Mouse (Mus musculus) hindbrain, embryonic 14.5 days (tissue): ENCODE measurements around the gene Lamb3. TPM values are rescaled to one million over a fixed set of nuclear protein-coding genes. Genes with fewer than 3 reads are reported as not detected.

Experiments
- ATAC-seq: fragments of 200-750 bp; cut with Nextera tagmentation; 2 replicates; pipeline ENCODE4 v1.8.0; 2017; ENCODE audit warnings: moderate number of reproducible peaks, mild to moderate bottlenecking, moderate TSS enrichment, moderate library complexity; ENCODE audit not compliant: low FRiP score
- DNase-seq: peaks from one replicate; pipeline ENCODE4 v3.0.0-alpha.2; 2015; ENCODE audit warnings: low spot score
- H3K27ac ChIP-seq: fragments of 300-500 bp; sonication (generic); 2 replicates; pipeline ENCODE4 v1.5.1; 2014; ENCODE audit warnings: mild to moderate bottlenecking, moderate library complexity
- H3K27me3 ChIP-seq: fragments of 300-500 bp; sonication (generic); 2 replicates; pipeline ENCODE4 v1.6.1; 2014; ENCODE audit warnings: mild to moderate bottlenecking, low read length, mixed read lengths; ENCODE audit not compliant: control insufficient read depth, insufficient read depth
- H3K36me3 ChIP-seq: fragments of 300-500 bp; sonication (generic); replicated peaks from 2 replicates; pipeline ENCODE4 v1.6.1; 2014; ENCODE audit not compliant: control insufficient read depth, insufficient read depth
- H3K4me1 ChIP-seq: fragments of 300-500 bp; sonication (generic); replicated peaks from 2 replicates; pipeline ENCODE4 v1.6.1; 2014; ENCODE audit warnings: antibody characterized with exemption, low read length, mixed read lengths; ENCODE audit not compliant: control insufficient read depth, insufficient read depth
- H3K4me2 ChIP-seq: fragments of 300-500 bp; sonication (generic); replicated peaks from 2 replicates; pipeline ENCODE4 v1.6.1; 2014; ENCODE audit warnings: mild to moderate bottlenecking, moderate library complexity
- H3K4me3 ChIP-seq: fragments of 300-500 bp; sonication (generic); replicated peaks from 2 replicates; pipeline ENCODE4 v1.5.1; 2014; ENCODE audit warnings: mild to moderate bottlenecking, low read length
- H3K9ac ChIP-seq: fragments of 300-500 bp; sonication (generic); 2 replicates; pipeline ENCODE4 v1.6.1; 2014
- H3K9me3 ChIP-seq: fragments of 300-500 bp; sonication (generic); 2 replicates; pipeline ENCODE4 v1.6.1; 2016; ENCODE audit warnings: low read length; ENCODE audit not compliant: control insufficient read depth
- WGBS: fragments of 180-500 bp; shearing (Covaris S2); extraction: QIAGEN DNeasy Blood & Tissue Kit; methylation state at CpG from one replicate; pipeline ENCODE4 v1.1.7; 2014; 5-methylcytosine and 5-hydroxymethylcytosine counted together
- polyA plus RNA-seq: library from polyadenylated mRNA; unstranded; fragments of >200 nt; fragmentation: Nextera tagmentation; extraction: Ambion mirVana; gene quantifications from 2 replicates; pipeline ENCODE4 v1.2.1, GENCODE M21; 2014

Lamb3 gene
- polyA plus RNA-seq, 1 experiment from 2014 or later: 0.31 TPM

DNA sequence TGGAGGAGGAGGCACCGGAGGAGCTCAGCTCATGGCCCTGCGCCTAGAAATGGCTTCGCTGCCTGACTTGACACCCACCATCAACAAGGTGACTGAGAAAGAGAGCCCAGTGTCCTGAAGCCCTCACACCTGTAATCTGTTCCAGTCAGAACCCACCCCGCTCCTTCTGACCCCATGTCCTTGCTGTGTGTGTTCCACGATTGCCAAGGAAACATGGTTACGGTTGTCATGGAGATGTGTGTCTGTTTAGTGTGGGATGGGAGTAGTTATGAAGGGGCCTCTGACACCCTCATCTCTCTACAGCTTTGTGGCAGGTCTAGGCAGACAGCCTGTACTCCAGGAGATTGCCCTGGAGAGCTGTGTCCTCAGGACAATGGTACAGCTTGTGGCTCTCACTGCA lies 127.0 kb downstream of the Lamb3 start:
- DNase-seq: no peak
- no peak for ATAC-seq

GRCm38 (mm10) chr1:193336122-193337017 lies 128.9 kb downstream of the Lamb3 start:
- Histone ChIP-seq H3K27me3 (no peaks in the 10 kb centered on the region), H3K4me3 (no peak overlapping the region), H3K27ac (no peak overlapping the region), H3K4me2 (no peak overlapping the region), H3K9ac (no peak overlapping the region), H3K4me1 (0 out of 2 replicates have a peak, but pooled peaks cover 7% of the 10 kb centered on the region), H3K36me3 (no peaks in the 10 kb centered on the region), H3K9me3 (no peaks in the 10 kb centered on the region)
- ATAC-seq: no peak
- whole genome bisulfite sequencing: 86% methylated on average over 7 of the region's 7 CpGs
- DNase-seq: no peak

More for the DNA sequence above, 127.0 kb downstream of the Lamb3 start:
- WGBS: 68% methylated on average over 6 of the region's 6 CpGs
- H3K27ac ChIP-seq: no peak overlapping the region
- H3K9ac ChIP-seq: no peak overlapping the region
- no peaks in the 10 kb centered on the region for H3K9me3 ChIP-seq
- H3K4me2 ChIP-seq: no peak overlapping the region
- no peak overlapping the region for H3K4me3 ChIP-seq
- 0 out of 2 replicates have a peak, but pooled peaks cover 7% of the 10 kb centered on the region for H3K4me1 ChIP-seq
- H3K27me3 ChIP-seq: no peaks in the 10 kb centered on the region
- no peaks in the 10 kb centered on the region for H3K36me3 ChIP-seq

DNA sequence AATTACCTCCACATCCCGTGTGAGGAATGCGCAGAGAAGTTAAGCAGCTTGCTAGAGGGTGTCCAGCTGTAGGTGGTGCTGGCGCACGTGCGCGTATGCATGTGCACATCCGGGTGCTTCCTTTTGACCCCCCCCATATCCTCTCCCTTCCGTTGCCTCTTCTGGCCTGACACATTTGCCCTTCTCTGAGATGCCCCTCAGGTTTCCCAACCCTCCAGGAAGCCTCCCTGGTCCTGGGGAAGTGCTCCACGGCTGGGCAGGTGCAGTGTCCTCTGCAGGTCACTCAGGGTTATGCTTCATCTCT lies 129.5 kb downstream of the Lamb3 start:
- H3K9ac ChIP-seq: no peak overlapping the region
- H3K9me3 ChIP-seq: no peaks in the 10 kb centered on the region
- no peak for DNase-seq
- H3K4me2 ChIP-seq: no peak overlapping the region
- no peaks in the 10 kb centered on the region for H3K27me3 ChIP-seq
- 0 out of 2 replicates have a peak, but pooled peaks cover 7% of the 10 kb centered on the region for H3K4me1 ChIP-seq
- 87% methylated on average over 9 of the region's 9 CpGs for WGBS
- no peak overlapping the region for H3K4me3 ChIP-seq
- no peak for ATAC-seq
- H3K36me3 ChIP-seq: no peaks in the 10 kb centered on the region
- no peak overlapping the region for H3K27ac ChIP-seq

DNA sequence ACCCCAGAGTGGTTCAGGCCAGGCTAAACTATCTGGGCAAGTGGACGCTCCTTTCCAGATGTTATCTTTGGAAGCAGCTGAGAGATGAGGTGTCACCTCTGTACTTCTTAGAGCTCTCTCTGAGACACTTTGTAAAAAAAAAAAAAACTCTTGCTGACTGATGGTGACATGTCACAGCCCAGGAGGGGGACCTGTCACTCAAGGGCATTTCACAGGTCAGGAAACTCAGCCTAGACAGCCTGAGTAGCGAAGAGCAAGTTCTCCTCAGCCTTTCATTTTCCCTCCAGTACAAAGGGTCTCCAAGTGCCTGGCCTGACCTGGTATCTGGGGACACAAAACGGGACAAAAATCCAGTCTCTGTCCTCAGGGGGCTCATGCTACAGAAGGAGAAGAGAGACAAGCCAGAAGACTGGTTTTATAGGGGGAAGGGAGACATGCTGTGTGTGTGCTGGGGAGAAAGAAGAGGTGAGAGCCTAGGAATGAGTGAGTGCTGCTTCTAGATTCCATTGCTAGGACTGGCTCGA lies 130.3 kb downstream of the Lamb3 start:
- Histone ChIP-seq H3K36me3 (no peaks in the 10 kb centered on the region), H3K27me3 (no peaks in the 10 kb centered on the region), H3K27ac (peak overlapping the region; percentile 26; the same call in 1 of the 2 replicates), H3K9ac (no peak overlapping the region), H3K4me1 (0 out of 2 replicates have a peak, but pooled peaks cover 7% of the 10 kb centered on the region), H3K4me3 (no peak overlapping the region), H3K9me3 (no peaks in the 10 kb centered on the region), H3K4me2 (no peak overlapping the region)
- WGBS: 53% methylated on average over 4 of the region's 4 CpGs
- no peak for DNase-seq
- ATAC-seq: no peak

DNA sequence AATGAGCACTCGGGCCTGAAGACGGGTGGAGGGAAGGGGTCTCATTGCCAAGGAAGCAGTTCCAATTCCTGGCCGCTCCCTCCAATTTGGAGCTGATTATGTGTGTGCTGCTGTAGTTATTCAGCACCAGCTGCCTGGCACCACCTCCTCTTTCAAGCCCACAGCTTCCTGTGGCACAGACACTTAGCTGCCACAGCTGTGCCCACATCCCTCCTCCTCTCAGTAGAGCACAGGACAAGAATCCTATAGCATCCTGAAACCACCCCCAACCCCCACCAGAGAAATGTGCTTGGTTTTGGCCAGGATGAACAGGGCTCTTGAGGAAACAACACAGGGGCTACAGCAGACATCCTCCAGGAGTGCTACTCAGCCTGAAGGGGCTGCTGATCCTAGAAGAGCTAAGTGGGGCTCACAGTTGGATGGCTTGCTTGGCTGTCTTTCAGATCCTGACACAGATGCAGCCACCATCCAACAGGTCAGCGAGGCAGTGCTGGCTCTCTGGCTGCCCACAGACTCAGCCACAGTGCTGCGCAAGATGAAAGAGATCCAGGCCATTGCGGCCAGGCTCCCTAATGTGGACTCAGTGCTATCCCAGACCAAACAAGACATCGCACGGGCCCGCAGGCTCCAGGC lies 131.0 kb downstream of the Lamb3 start:
- ATAC-seq (peak; percentile 73; the same call in 1 of the 2 replicates), DNase-seq (no peak)
- no peaks in the 10 kb centered on the region for H3K27me3 ChIP-seq
- no peak overlapping the region for H3K4me2 ChIP-seq
- H3K4me1 ChIP-seq: 0 out of 2 replicates have a peak, but pooled peaks cover 7% of the 10 kb centered on the region
- H3K36me3 ChIP-seq: no peaks in the 10 kb centered on the region
- no peak overlapping the region for H3K4me3 ChIP-seq
- peak overlapping the region; percentile 34; the same call in 1 of the 2 replicates for H3K9ac ChIP-seq
- no peaks in the 10 kb centered on the region for H3K9me3 ChIP-seq
- peak overlapping the region; percentile 26; the same call in 1 of the 2 replicates for H3K27ac ChIP-seq
- WGBS: 77% methylated on average over 9 of the region's 9 CpGs

DNA sequence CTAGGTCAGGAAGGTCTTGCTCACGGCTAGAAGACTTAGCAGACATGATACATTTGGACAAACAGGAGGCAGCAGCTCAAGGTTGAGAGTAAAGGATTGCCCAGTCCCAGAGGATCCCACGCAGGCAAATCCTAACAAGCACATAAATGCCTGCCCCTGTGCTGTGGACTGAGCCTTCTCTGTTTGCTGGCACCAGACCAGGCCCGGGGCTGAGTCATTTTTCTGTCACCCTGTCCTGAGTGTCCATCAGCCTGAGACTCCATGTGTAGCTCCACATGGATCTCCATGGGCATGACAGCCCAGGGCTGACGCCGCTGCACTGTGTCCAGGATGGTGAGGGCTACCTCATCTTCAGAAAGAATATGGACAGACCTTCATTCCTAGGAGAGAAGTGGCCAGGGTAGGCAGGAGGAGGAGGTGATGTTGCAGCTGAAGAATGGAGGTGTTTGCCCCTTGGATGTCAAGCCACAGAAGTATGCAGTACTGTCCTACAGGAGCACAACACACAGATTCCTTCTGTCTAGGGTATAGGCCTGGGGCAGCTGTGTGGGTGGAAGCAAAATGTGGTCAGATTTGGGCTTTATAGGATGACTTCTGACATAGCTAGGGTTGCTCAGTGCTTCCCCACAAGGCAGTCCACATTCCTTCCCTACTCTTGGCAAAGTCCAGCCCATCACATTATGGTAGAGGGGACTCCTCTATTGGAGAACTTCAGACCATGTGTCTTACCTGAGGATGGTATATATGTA lies 134.9 kb downstream of the Lamb3 start:
- H3K27me3 ChIP-seq: no peaks in the 10 kb centered on the region
- ATAC-seq (no peak), DNase-seq (no peak)
- H3K36me3 ChIP-seq: peaks cover 11% of the 10 kb centered on the region
- no peaks in the 10 kb centered on the region for H3K9me3 ChIP-seq
- no peak overlapping the region for H3K4me3 ChIP-seq
- H3K27ac ChIP-seq: no peak overlapping the region
- 90% methylated on average over 5 of the region's 5 CpGs for WGBS
- no peak overlapping the region for H3K9ac ChIP-seq
- H3K4me2 ChIP-seq: no peak overlapping the region
- no peaks in the 10 kb centered on the region for H3K4me1 ChIP-seq

DNA sequence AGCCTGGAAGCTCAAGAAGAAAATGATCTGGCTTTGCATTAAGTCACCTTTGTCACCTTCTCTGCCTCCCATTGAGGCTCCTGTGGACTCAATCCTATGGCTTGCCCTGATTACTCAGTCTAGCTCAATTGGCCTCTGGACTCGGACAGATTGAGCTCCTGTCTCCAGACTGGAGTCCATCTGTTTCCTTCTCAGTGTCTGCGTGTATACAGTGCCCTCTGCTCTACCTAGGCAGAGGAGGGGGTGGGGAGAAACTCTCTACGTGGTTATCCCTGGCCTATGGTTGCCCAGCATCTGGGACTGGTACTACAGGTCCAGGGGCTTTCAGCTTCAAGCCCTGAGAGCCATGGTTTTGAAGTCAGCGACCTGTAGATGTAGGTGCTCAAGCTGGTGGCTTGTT lies 136.4 kb downstream of the Lamb3 start:
- no peaks in the 10 kb centered on the region for H3K9me3 ChIP-seq
- peaks cover 25% of the 10 kb centered on the region for H3K36me3 ChIP-seq
- WGBS: 83% methylated on average over 4 of the region's 4 CpGs
- H3K4me2 ChIP-seq: no peak overlapping the region
- DNase-seq (no peak), ATAC-seq (no peak)
- no peaks in the 10 kb centered on the region for H3K27me3 ChIP-seq
- no peak overlapping the region for H3K4me3 ChIP-seq
- no peak overlapping the region for H3K9ac ChIP-seq
- no peak overlapping the region for H3K27ac ChIP-seq
- H3K4me1 ChIP-seq: no peaks in the 10 kb centered on the region

GRCm38 (mm10) chr1:193344976-193345375 lies 137.5 kb downstream of the Lamb3 start:
- ATAC-seq: no peak
- no peaks in the 10 kb centered on the region for H3K4me1 ChIP-seq
- peaks cover 37% of the 10 kb centered on the region for H3K36me3 ChIP-seq
- no peak for DNase-seq
- H3K4me2 ChIP-seq: no peak overlapping the region
- no peak overlapping the region for H3K27ac ChIP-seq
- no peak overlapping the region for H3K4me3 ChIP-seq
- H3K9me3 ChIP-seq: no peaks in the 10 kb centered on the region
- 50% methylated on average over 2 of the region's 2 CpGs for WGBS
- H3K27me3 ChIP-seq: no peaks in the 10 kb centered on the region
- no peak overlapping the region for H3K9ac ChIP-seq

DNA sequence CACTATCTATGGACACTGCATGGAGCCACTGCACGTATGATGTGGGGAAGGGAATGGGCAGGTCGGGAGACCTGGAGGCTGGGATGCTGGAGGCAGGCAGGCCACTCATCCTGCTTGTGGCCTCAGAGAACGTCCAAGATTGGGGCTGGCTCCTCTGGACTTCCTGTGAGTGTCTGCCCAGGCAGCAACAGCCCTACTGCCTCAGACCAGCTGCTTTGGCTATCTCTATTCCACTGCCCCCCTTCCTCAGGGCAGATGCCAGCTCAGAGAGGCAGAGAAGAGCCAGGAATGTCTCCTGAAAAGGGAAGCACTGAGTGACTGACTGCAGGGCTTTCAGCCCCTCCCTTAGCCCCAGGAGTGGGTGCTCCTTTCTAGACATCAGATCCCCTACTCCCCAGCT lies 139.4 kb downstream of the Lamb3 start:
- peaks cover 56% of the 10 kb centered on the region for H3K36me3 ChIP-seq
- no peak overlapping the region for H3K27ac ChIP-seq
- no peaks in the 10 kb centered on the region for H3K27me3 ChIP-seq
- H3K4me3 ChIP-seq: no peak overlapping the region
- no peak overlapping the region for H3K4me2 ChIP-seq
- no peaks in the 10 kb centered on the region for H3K4me1 ChIP-seq
- DNase-seq (no peak), ATAC-seq (no peak)
- H3K9ac ChIP-seq: no peak overlapping the region
- H3K9me3 ChIP-seq: no peaks in the 10 kb centered on the region
- WGBS: 81% methylated on average over 3 of the region's 3 CpGs
